Mouse (Mus musculus) ES-E14 (cell line): ENCODE data around the gene Cmc1.

Experiments used
- CHD2 ChIP-seq: IDR thresholded peaks from 2 replicates; pipeline ENCODE4 v1.6.1; 2014; ENCODE audit warnings: mild to moderate bottlenecking, low read depth, low read length, inconsistent platforms
- ZNF384 ChIP-seq: IDR thresholded peaks from 2 replicates; pipeline ENCODE4 v1.6.1; 2012; ENCODE audit warnings: low read depth, low read length, inconsistent platforms

- no peak for TF ChIP-seq ZNF384
- TF ChIP-seq CHD2: no peak
Measured at GRCm38 (mm10) chr9:118041646-118042045, 108.3 kb downstream of the Cmc1 start.
